Mouse (Mus musculus): Measurements from ENCODE around the gene Zbtb34. TPM values are rescaled to one million over a fixed set of nuclear protein-coding genes. Genes with fewer than 3 reads are reported as not detected.

Zbtb34 gene
- polyA plus RNA-seq, 1 experiment = 11.0 TPM

- WGBS = 41% methylated on average over 5 of the region's 5 CpGs
- TF ChIP-seq CTCF (IDR thresholded peaks at IDR 0.05; ENCODE audit: borderline replicate concordance, insufficient read depth, low read depth, low read length) = no peak
- no peak for TF ChIP-seq POLR2A (IDR thresholded peaks at IDR 0.05; ENCODE audit: borderline replicate concordance, insufficient read depth, low read length)
- Histone ChIP-seq H3K27me3 (ENCODE audit: control insufficient read depth, insufficient read depth, low read length) (no peaks in the 10 kb centered on the region), H3K4me3 (replicated peaks; ENCODE audit: insufficient read depth, low read depth, low read length) (no peak overlapping the region), H3K4me1 (ENCODE audit: control insufficient read depth, insufficient read depth, low read length) (peaks cover 6% of the 10 kb centered on the region; the same call in 1 of the 2 replicates), H3K27ac (ENCODE audit: insufficient read depth, low read length) (no peak overlapping the region)
- no peak for DNase-seq
Observed at GRCm38 (mm10) chr2:33465215-33465614, 34.1 kb upstream of the Zbtb34 start.

GRCm38 (mm10) chr2:33462066-33462465, 30.9 kb upstream of the Zbtb34 start:
- no peaks in the 10 kb centered on the region for H3K27me3 ChIP-seq (ENCODE audit: control insufficient read depth, insufficient read depth, low read length)
- TF ChIP-seq CTCF (IDR thresholded peaks at IDR 0.05; ENCODE audit: borderline replicate concordance, insufficient read depth, low read depth, low read length) (no peak), POLR2A (IDR thresholded peaks at IDR 0.05; ENCODE audit: borderline replicate concordance, insufficient read depth, low read length) (no peak)
- 91% methylated on average over 7 of the region's 7 CpGs for WGBS
- no peak overlapping the region for H3K27ac ChIP-seq (ENCODE audit: insufficient read depth, low read length)
- DNase-seq = no peak
- no peak overlapping the region for H3K4me3 ChIP-seq (replicated peaks; ENCODE audit: insufficient read depth, low read depth, low read length)
- peaks cover 6% of the 10 kb centered on the region; the same call in 1 of the 2 replicates for H3K4me1 ChIP-seq (ENCODE audit: control insufficient read depth, insufficient read depth, low read length)

- WGBS = 80% methylated on average over 1 of the region's 1 CpGs
- TF ChIP-seq POLR2A (IDR thresholded peaks at IDR 0.05; ENCODE audit: borderline replicate concordance, insufficient read depth, low read length) (no peak), CTCF (IDR thresholded peaks at IDR 0.05; ENCODE audit: borderline replicate concordance, insufficient read depth, low read depth, low read length) (no peak)
- no peak for DNase-seq
- Histone ChIP-seq H3K27ac (ENCODE audit: insufficient read depth, low read length) (no peak overlapping the region), H3K27me3 (ENCODE audit: control insufficient read depth, insufficient read depth, low read length) (no peaks in the 10 kb centered on the region), H3K4me3 (replicated peaks; ENCODE audit: insufficient read depth, low read depth, low read length) (no peak overlapping the region), H3K4me1 (ENCODE audit: control insufficient read depth, insufficient read depth, low read length) (peaks cover 3% of the 10 kb centered on the region; the same call in 1 of the 2 replicates)
Observed at GRCm38 (mm10) chr2:33461066-33461465, 29.9 kb upstream of the Zbtb34 start.

GRCm38 (mm10) chr2:33459660-33460059, 28.5 kb upstream of the Zbtb34 start:
- WGBS = 93% methylated on average over 4 of the region's 4 CpGs
- TF ChIP-seq CTCF (IDR thresholded peaks at IDR 0.05; ENCODE audit: borderline replicate concordance, insufficient read depth, low read depth, low read length) (no peak), POLR2A (IDR thresholded peaks at IDR 0.05; ENCODE audit: borderline replicate concordance, insufficient read depth, low read length) (no peak)

GRCm38 (mm10) chr2:33456696-33457095, 25.6 kb upstream of the Zbtb34 start:
- no peak overlapping the region for H3K4me3 ChIP-seq (replicated peaks; ENCODE audit: insufficient read depth, low read depth, low read length)
- no peaks in the 10 kb centered on the region for H3K27me3 ChIP-seq (ENCODE audit: control insufficient read depth, insufficient read depth, low read length)
- H3K4me1 ChIP-seq (ENCODE audit: control insufficient read depth, insufficient read depth, low read length) = no peaks in the 10 kb centered on the region; the same call in 1 of the 2 replicates
- 77% methylated on average over 3 of the region's 3 CpGs for WGBS
- no peak for DNase-seq
- TF ChIP-seq CTCF (IDR thresholded peaks at IDR 0.05; ENCODE audit: borderline replicate concordance, insufficient read depth, low read depth, low read length) (no peak), POLR2A (IDR thresholded peaks at IDR 0.05; ENCODE audit: borderline replicate concordance, insufficient read depth, low read length) (no peak)
- no peak overlapping the region for H3K27ac ChIP-seq (ENCODE audit: insufficient read depth, low read length)

More at GRCm38 (mm10) chr2:33459660-33460059, 28.5 kb upstream of the Zbtb34 start:
- Histone ChIP-seq H3K27me3 (ENCODE audit: control insufficient read depth, insufficient read depth, low read length) (no peaks in the 10 kb centered on the region), H3K4me1 (ENCODE audit: control insufficient read depth, insufficient read depth, low read length) (no peaks in the 10 kb centered on the region), H3K27ac (ENCODE audit: insufficient read depth, low read length) (no peak overlapping the region), H3K4me3 (replicated peaks; ENCODE audit: insufficient read depth, low read depth, low read length) (no peak overlapping the region)
- DNase-seq = no peak

- Histone ChIP-seq H3K27ac (ENCODE audit: insufficient read depth, low read length) (no peak overlapping the region), H3K4me1 (ENCODE audit: control insufficient read depth, insufficient read depth, low read length) (no peaks in the 10 kb centered on the region; the same call in 1 of the 2 replicates)
- WGBS = 94% methylated on average over 5 of the region's 5 CpGs
Observed at GRCm38 (mm10) chr2:33456242-33456641, 25.1 kb upstream of the Zbtb34 start.

GRCm38 (mm10) chr2:33455350-33455749, 24.2 kb upstream of the Zbtb34 start:
- DNase-seq = no peak
- TF ChIP-seq POLR2A (IDR thresholded peaks at IDR 0.05; ENCODE audit: borderline replicate concordance, insufficient read depth, low read length) = no peak
- TF ChIP-seq CTCF (IDR thresholded peaks at IDR 0.05; ENCODE audit: borderline replicate concordance, insufficient read depth, low read depth, low read length) = no peak

More at GRCm38 (mm10) chr2:33456242-33456641, 25.1 kb upstream of the Zbtb34 start:
- DNase-seq = no peak
- TF ChIP-seq POLR2A (IDR thresholded peaks at IDR 0.05; ENCODE audit: borderline replicate concordance, insufficient read depth, low read length) (no peak), CTCF (IDR thresholded peaks at IDR 0.05; ENCODE audit: borderline replicate concordance, insufficient read depth, low read depth, low read length) (no peak)
- Histone ChIP-seq H3K4me3 (replicated peaks; ENCODE audit: insufficient read depth, low read depth, low read length) (no peak overlapping the region), H3K27me3 (ENCODE audit: control insufficient read depth, insufficient read depth, low read length) (no peaks in the 10 kb centered on the region)

GRCm38 (mm10) chr2:33454816-33455215, 23.7 kb upstream of the Zbtb34 start:
- TF ChIP-seq CTCF (IDR thresholded peaks at IDR 0.05; ENCODE audit: borderline replicate concordance, insufficient read depth, low read depth, low read length) = no peak
- no peak for TF ChIP-seq POLR2A (IDR thresholded peaks at IDR 0.05; ENCODE audit: borderline replicate concordance, insufficient read depth, low read length)
- Histone ChIP-seq H3K27ac (ENCODE audit: insufficient read depth, low read length) (no peak overlapping the region), H3K4me1 (ENCODE audit: control insufficient read depth, insufficient read depth, low read length) (no peaks in the 10 kb centered on the region; the same call in 1 of the 2 replicates), H3K4me3 (replicated peaks; ENCODE audit: insufficient read depth, low read depth, low read length) (no peak overlapping the region), H3K27me3 (ENCODE audit: control insufficient read depth, insufficient read depth, low read length) (no peaks in the 10 kb centered on the region)
- DNase-seq = no peak
- 79% methylated on average over 8 of the region's 8 CpGs for WGBS

More at GRCm38 (mm10) chr2:33455350-33455749, 24.2 kb upstream of the Zbtb34 start:
- no peaks in the 10 kb centered on the region; the same call in 1 of the 2 replicates for H3K4me1 ChIP-seq (ENCODE audit: control insufficient read depth, insufficient read depth, low read length)
- no peaks in the 10 kb centered on the region for H3K27me3 ChIP-seq (ENCODE audit: control insufficient read depth, insufficient read depth, low read length)
- no peak overlapping the region for H3K27ac ChIP-seq (ENCODE audit: insufficient read depth, low read length)
- WGBS = 89% methylated on average over 3 of the region's 3 CpGs
- no peak overlapping the region for H3K4me3 ChIP-seq (replicated peaks; ENCODE audit: insufficient read depth, low read depth, low read length)
